Mouse (Mus musculus) kidney, embryonic 15.5 days (tissue): ENCODE measurements around the gene Whrn. TPM values are rescaled to one million over a fixed set of nuclear protein-coding genes. Genes with fewer than 3 reads are reported as not detected.

Source experiments
- ATAC-seq: fragments of 200-750 bp; cut with Nextera tagmentation; replicated peaks from 2 replicates; pipeline ENCODE4 v1.8.0; 2017; ENCODE audit warnings: moderate TSS enrichment; ENCODE audit not compliant: low FRiP score
- H3K27ac ChIP-seq: fragments of 300-500 bp; sonication (generic); 2 replicates; pipeline ENCODE4 v1.5.1; 2015; ENCODE audit warnings: mild to moderate bottlenecking, inconsistent platforms
- H3K27me3 ChIP-seq: fragments of 300-500 bp; sonication (generic); 2 replicates; pipeline ENCODE4 v1.6.1; 2015; ENCODE audit warnings: inconsistent platforms
- H3K36me3 ChIP-seq: fragments of 300-500 bp; sonication (generic); 2 replicates; pipeline ENCODE4 v1.6.1; 2015; ENCODE audit warnings: inconsistent platforms
- H3K4me1 ChIP-seq: fragments of 300-500 bp; sonication (generic); 2 replicates; pipeline ENCODE4 v1.6.1; 2015; ENCODE audit warnings: inconsistent platforms
- H3K4me2 ChIP-seq: fragments of 300-500 bp; sonication (generic); 2 replicates; pipeline ENCODE4 v1.6.1; 2015; ENCODE audit warnings: moderate library complexity, mild to moderate bottlenecking, inconsistent platforms
- H3K4me3 ChIP-seq: fragments of 300-500 bp; sonication (generic); replicated peaks from 2 replicates; pipeline ENCODE4 v1.5.1; 2015; ENCODE audit warnings: mild to moderate bottlenecking, inconsistent platforms
- H3K9ac ChIP-seq: fragments of 300-500 bp; sonication (generic); 2 replicates; pipeline ENCODE4 v1.6.1; 2015; ENCODE audit warnings: mild to moderate bottlenecking, inconsistent platforms
- H3K9me3 ChIP-seq: fragments of 300-500 bp; sonication (generic); replicated peaks from 2 replicates; pipeline ENCODE4 v1.6.1; 2016; ENCODE audit warnings: inconsistent platforms
- WGBS: fragments of 180-500 bp; shearing (Covaris S2); methylation state at CpG from one replicate; pipeline ENCODE4 v1.1.7; 2015; ENCODE audit warnings: mixed read lengths; 5-methylcytosine and 5-hydroxymethylcytosine counted together
- polyA plus RNA-seq: library from polyadenylated mRNA; unstranded; fragments of >200 nt; fragmentation: Nextera tagmentation; extraction: Ambion mirVana; gene quantifications from 2 replicates; pipeline ENCODE4 v1.2.1, GENCODE M21; 2015

The Whrn gene
- polyA plus RNA-seq, 1 experiment from 2014 or later = 6.1 TPM

DNA sequence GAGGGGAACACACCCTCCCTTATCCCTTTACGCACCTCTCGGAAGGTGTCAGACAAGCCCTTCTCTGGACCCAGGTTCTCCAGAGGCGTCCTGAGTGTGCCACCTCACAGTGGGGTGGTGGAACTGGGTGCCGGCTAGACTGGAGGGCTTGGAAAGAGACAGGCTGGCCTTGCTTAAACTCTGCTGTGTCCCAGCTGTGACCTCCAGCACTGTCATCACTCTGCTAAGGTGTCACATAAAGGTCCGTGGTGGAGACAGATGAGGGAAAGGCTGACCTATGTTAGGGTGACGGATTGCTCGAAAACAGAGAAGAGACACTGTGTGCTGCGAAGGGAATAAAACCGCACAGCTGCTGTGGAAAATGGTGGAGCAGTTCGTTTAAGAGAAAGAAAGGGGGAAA, 28.5 kb downstream of the Whrn start:
- Histone ChIP-seq H3K27ac (no peak overlapping the region), H3K27me3 (no peaks in the 10 kb centered on the region), H3K4me2 (no peak overlapping the region), H3K4me1 (peaks cover 16% of the 10 kb centered on the region), H3K9me3 (no peaks in the 10 kb centered on the region; the same call in 1 of the 2 replicates), H3K9ac (no peak overlapping the region), H3K36me3 (no peaks in the 10 kb centered on the region), H3K4me3 (no peak overlapping the region)
- 0 out of 2 replicates have a peak, but pooled peaks have one; percentile 47 for ATAC-seq
- WGBS = 33% methylated on average over 10 of the region's 10 CpGs

DNA sequence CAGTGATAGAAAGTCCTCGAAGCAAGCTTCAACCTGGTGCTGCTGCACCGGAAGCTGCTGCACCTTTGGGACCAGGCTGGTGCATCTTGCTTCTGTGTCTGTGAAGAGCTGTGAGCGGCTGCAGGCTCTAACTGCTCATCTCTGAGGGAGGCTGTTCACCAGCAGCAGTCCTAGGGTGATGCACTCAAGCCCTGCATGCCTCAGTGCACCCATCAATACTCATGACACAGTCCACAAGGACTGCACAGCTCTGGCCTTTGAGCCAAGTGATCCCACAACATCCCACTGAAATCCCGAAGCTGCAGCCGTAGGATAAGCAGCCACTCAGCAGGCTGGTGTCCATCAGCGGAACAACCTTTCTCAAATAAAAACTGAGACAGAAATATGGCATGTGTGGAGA, 29.6 kb downstream of the Whrn start:
- 71% methylated on average over 6 of the region's 6 CpGs for WGBS
- Histone ChIP-seq H3K27me3 (no peaks in the 10 kb centered on the region), H3K27ac (no peak overlapping the region), H3K9ac (no peak overlapping the region), H3K4me3 (no peak overlapping the region), H3K4me2 (no peak overlapping the region), H3K36me3 (no peaks in the 10 kb centered on the region), H3K4me1 (peaks cover 19% of the 10 kb centered on the region), H3K9me3 (no peaks in the 10 kb centered on the region; the same call in 1 of the 2 replicates)
- 0 out of 2 replicates have a peak, but pooled peaks have one; percentile 30 for ATAC-seq

- Histone ChIP-seq H3K27me3 (no peaks in the 10 kb centered on the region), H3K36me3 (no peaks in the 10 kb centered on the region; the same call in 1 of the 2 replicates), H3K4me2 (no peak overlapping the region), H3K4me1 (peaks cover 11% of the 10 kb centered on the region; the same call in 1 of the 2 replicates), H3K27ac (no peak overlapping the region), H3K9me3 (no peaks in the 10 kb centered on the region), H3K4me3 (no peak overlapping the region), H3K9ac (no peak overlapping the region)
- ATAC-seq = no peak
- 65% methylated on average over 7 of the region's 7 CpGs for WGBS
Observed at GRCm38 (mm10) chr4:63460876-63461525, 34.8 kb downstream of the Whrn start.

DNA sequence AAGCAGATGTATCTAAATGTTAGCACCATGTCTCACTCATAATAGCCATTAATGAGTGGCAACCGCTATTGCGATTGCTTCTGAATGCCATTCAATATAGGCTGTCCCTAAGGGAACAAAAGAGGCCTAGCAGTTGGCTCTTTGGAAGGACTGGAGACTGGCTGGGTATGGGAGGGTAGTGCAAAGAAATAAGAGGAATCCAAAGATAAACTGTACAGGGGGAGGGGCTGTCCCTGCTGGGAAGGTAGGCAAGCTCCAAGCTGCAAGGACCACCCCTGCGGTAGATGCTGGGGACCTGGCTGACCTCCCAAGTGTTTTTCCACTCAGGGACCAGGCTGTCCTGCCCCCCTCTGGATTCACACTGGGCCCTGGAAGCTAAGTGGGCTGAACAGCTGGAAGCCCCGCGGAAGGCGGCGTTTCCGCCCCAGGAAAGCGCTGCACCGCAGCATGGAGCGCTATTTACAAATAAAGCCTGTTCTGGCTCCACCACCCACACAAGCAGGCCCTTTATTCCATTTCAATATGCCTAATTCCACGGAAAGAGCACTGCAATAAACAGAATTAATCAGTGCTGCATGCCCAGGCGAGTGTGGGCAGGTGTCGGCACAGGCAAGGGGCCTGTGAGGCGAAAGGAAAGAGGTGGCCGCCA, 36.5 kb downstream of the Whrn start:
- Histone ChIP-seq H3K36me3 (no peaks in the 10 kb centered on the region; the same call in 1 of the 2 replicates), H3K9me3 (no peaks in the 10 kb centered on the region), H3K27ac (no peak overlapping the region), H3K4me1 (peaks cover 10% of the 10 kb centered on the region; the same call in 1 of the 2 replicates), H3K4me3 (no peak overlapping the region), H3K4me2 (no peak overlapping the region), H3K27me3 (no peaks in the 10 kb centered on the region), H3K9ac (no peak overlapping the region)
- no peak for ATAC-seq
- WGBS = 58% methylated on average over 16 of the region's 16 CpGs

DNA sequence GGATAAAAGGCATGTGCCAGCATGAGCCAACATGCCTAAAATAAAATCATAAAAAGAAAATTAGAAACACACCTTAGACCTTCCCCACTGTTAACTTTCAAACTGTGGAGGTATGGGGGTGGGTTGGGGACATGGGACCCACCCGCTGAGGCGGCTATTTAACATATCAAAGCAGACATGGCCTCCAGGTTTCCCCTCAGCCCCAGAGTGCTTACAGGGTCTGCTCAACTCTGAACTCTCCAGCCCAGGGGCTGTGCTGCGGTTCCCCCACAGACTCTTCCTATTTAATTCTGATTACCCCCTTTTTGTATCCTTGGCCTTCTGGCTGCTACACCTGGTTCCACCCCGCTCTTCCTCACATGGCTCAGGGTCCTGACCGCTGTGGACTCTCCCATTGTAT, 39.2 kb downstream of the Whrn start:
- H3K4me3 ChIP-seq = no peak overlapping the region
- no peaks in the 10 kb centered on the region for H3K27me3 ChIP-seq
- H3K4me1 ChIP-seq = peaks cover 6% of the 10 kb centered on the region; the same call in 1 of the 2 replicates
- no peak overlapping the region for H3K27ac ChIP-seq
- no peak for ATAC-seq
- H3K4me2 ChIP-seq = no peak overlapping the region
- no peaks in the 10 kb centered on the region; the same call in 1 of the 2 replicates for H3K36me3 ChIP-seq
- H3K9ac ChIP-seq = no peak overlapping the region
- WGBS = 73% methylated on average over 5 of the region's 5 CpGs
- H3K9me3 ChIP-seq = no peaks in the 10 kb centered on the region

DNA sequence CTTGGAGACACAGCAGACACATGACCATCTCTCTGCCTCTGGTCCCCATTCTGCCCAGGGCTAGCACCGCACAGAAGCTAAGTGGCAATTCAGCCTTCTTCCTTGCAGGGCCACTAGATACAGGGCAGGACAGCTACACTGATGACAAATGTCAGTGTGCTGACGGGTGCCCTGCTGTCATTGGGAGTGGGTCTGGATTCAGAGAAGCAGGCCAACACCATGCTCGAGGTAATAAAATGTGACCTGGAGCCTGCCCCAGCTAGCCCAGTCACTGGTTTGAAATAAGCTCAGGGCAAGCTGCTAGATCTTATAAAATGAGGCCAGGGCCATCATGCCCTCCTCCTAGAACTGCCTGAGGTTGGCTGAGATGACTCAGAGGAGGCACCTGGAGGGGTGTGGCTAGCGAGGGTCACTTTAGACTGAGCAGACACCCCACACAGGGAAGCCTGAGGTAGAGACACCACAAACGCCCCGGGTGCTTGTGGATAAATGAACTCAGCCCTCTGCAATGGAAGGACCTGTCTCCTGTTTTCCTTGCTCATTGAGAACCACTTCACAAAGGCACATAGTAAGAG, 41.8 kb downstream of the Whrn start:
- peaks cover under 1% of the 10 kb centered on the region; the same call in 1 of the 2 replicates for H3K4me1 ChIP-seq
- H3K27ac ChIP-seq = no peak overlapping the region
- H3K9me3 ChIP-seq = no peaks in the 10 kb centered on the region
- H3K27me3 ChIP-seq = no peaks in the 10 kb centered on the region
- no peak overlapping the region for H3K4me3 ChIP-seq
- no peak overlapping the region for H3K9ac ChIP-seq
- H3K4me2 ChIP-seq = no peak overlapping the region
- WGBS = 71% methylated on average over 6 of the region's 6 CpGs
- H3K36me3 ChIP-seq = peaks cover 7% of the 10 kb centered on the region
- ATAC-seq = no peak

- H3K27ac ChIP-seq = no peak overlapping the region
- 64% methylated on average over 3 of the region's 3 CpGs for WGBS
- H3K4me1 ChIP-seq = no peaks in the 10 kb centered on the region
- ATAC-seq = no peak
- no peak overlapping the region for H3K4me3 ChIP-seq
- no peaks in the 10 kb centered on the region for H3K9me3 ChIP-seq
- H3K36me3 ChIP-seq = peaks cover 9% of the 10 kb centered on the region
- no peak overlapping the region for H3K9ac ChIP-seq
- H3K27me3 ChIP-seq = no peaks in the 10 kb centered on the region
- H3K4me2 ChIP-seq = no peak overlapping the region
Observed at GRCm38 (mm10) chr4:63452555-63452954, 43.2 kb downstream of the Whrn start.

- no peaks in the 10 kb centered on the region for H3K9me3 ChIP-seq
- no peaks in the 10 kb centered on the region for H3K4me1 ChIP-seq
- no peaks in the 10 kb centered on the region for H3K27me3 ChIP-seq
- H3K4me3 ChIP-seq = no peak overlapping the region
- ATAC-seq = no peak
- H3K4me2 ChIP-seq = no peak overlapping the region
- H3K36me3 ChIP-seq = peaks cover 13% of the 10 kb centered on the region
- WGBS = 88% methylated on average over 5 of the region's 5 CpGs
- no peak overlapping the region for H3K9ac ChIP-seq
- H3K27ac ChIP-seq = no peak overlapping the region
Observed at GRCm38 (mm10) chr4:63450551-63450950, 45.2 kb downstream of the Whrn start.

- H3K27ac ChIP-seq = peak overlapping the region; percentile 56
- 51% methylated on average over 10 of the region's 10 CpGs for WGBS
- ATAC-seq = peak; percentile 84
Observed at GRCm38 (mm10) chr4:63444362-63445066, 51.3 kb downstream of the Whrn start.

GRCm38 (mm10) chr4:63443101-63443500, 52.7 kb downstream of the Whrn start:
- no peak for ATAC-seq
- H3K4me2 ChIP-seq = no peak overlapping the region
- 0 out of 2 replicates have a peak, but pooled peaks cover 4% of the 10 kb centered on the region for H3K36me3 ChIP-seq
- H3K9ac ChIP-seq = no peak overlapping the region
- WGBS = 82% methylated on average over 2 of the region's 2 CpGs
- H3K27ac ChIP-seq = no peak overlapping the region
- peaks cover 16% of the 10 kb centered on the region; the same call in 1 of the 2 replicates for H3K4me1 ChIP-seq
- no peak overlapping the region for H3K4me3 ChIP-seq
- no peaks in the 10 kb centered on the region for H3K27me3 ChIP-seq
- no peaks in the 10 kb centered on the region for H3K9me3 ChIP-seq

More at GRCm38 (mm10) chr4:63444362-63445066, 51.3 kb downstream of the Whrn start:
- H3K4me1 ChIP-seq = peaks cover 14% of the 10 kb centered on the region; the same call in 1 of the 2 replicates
- no peak overlapping the region for H3K9ac ChIP-seq
- peaks cover 11% of the 10 kb centered on the region for H3K36me3 ChIP-seq
- H3K27me3 ChIP-seq = no peaks in the 10 kb centered on the region
- H3K9me3 ChIP-seq = no peaks in the 10 kb centered on the region
- H3K4me3 ChIP-seq = no peak overlapping the region
- H3K4me2 ChIP-seq = no peak overlapping the region

GRCm38 (mm10) chr4:63441616-63442015, 54.2 kb downstream of the Whrn start:
- no peak for ATAC-seq
- 92% methylated on average over 7 of the region's 7 CpGs for WGBS
- H3K36me3 ChIP-seq = 0 out of 2 replicates have a peak, but pooled peaks cover 3% of the 10 kb centered on the region

More at GRCm38 (mm10) chr4:63441616-63442015, 54.2 kb downstream of the Whrn start:
- Histone ChIP-seq H3K4me3 (no peak overlapping the region), H3K27me3 (no peaks in the 10 kb centered on the region), H3K9me3 (no peaks in the 10 kb centered on the region), H3K4me1 (peaks cover 27% of the 10 kb centered on the region), H3K4me2 (no peak overlapping the region), H3K9ac (no peak overlapping the region), H3K27ac (no peak overlapping the region)
